Mouse (Mus musculus) olfactory bulb, adult 2 months (tissue): ENCODE results near the gene Il12b.

ENCODE experiments used
- CTCF ChIP-seq: fragments of 200-500 bp; IDR thresholded peaks from 2 replicates; pipeline ENCODE4 v1.5.1; 2012; ENCODE audit warnings: low read depth, mild to moderate bottlenecking, low read length, moderate library complexity; ENCODE audit not compliant: insufficient read depth
- POLR2A ChIP-seq: fragments of 200-500 bp; IDR thresholded peaks from 2 replicates; pipeline ENCODE4 v1.6.1; 2012; ENCODE audit warnings: mild to moderate bottlenecking, low read depth, low read length, moderate library complexity; ENCODE audit not compliant: insufficient read depth

DNA sequence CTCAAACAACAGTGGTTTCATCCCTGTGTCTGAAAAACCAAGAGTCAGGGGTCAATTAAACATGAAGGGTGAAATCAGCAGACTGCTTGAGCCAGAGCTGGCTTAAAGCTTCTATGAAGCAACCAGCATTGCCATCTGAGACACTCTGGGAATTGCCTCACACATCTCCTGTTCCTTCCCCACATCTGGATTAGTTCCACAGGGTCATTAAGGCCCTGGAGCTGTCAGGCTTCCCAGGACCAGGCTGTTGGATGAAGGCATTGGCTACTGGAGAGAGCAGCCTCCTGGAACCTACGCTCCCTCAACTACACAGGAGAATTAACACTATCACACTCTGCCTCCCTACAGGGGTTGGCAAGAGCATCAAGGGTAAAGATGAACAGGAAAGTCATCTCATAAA, 32.2 kb upstream of the Il12b start:
- no peak for TF ChIP-seq POLR2A
- TF ChIP-seq CTCF, result no peak
